Mouse (Mus musculus) olfactory bulb, adult 2 months (tissue): ENCODE results near the gene Cwh43.

Experiments
- CTCF ChIP-seq: fragments of 200-500 bp; IDR thresholded peaks from 2 replicates; pipeline ENCODE4 v1.5.1; 2012; ENCODE audit warnings: low read depth, mild to moderate bottlenecking, low read length, moderate library complexity; ENCODE audit not compliant: insufficient read depth
- POLR2A ChIP-seq: fragments of 200-500 bp; IDR thresholded peaks from 2 replicates; pipeline ENCODE4 v1.6.1; 2012; ENCODE audit warnings: mild to moderate bottlenecking, low read depth, low read length, moderate library complexity; ENCODE audit not compliant: insufficient read depth

DNA sequence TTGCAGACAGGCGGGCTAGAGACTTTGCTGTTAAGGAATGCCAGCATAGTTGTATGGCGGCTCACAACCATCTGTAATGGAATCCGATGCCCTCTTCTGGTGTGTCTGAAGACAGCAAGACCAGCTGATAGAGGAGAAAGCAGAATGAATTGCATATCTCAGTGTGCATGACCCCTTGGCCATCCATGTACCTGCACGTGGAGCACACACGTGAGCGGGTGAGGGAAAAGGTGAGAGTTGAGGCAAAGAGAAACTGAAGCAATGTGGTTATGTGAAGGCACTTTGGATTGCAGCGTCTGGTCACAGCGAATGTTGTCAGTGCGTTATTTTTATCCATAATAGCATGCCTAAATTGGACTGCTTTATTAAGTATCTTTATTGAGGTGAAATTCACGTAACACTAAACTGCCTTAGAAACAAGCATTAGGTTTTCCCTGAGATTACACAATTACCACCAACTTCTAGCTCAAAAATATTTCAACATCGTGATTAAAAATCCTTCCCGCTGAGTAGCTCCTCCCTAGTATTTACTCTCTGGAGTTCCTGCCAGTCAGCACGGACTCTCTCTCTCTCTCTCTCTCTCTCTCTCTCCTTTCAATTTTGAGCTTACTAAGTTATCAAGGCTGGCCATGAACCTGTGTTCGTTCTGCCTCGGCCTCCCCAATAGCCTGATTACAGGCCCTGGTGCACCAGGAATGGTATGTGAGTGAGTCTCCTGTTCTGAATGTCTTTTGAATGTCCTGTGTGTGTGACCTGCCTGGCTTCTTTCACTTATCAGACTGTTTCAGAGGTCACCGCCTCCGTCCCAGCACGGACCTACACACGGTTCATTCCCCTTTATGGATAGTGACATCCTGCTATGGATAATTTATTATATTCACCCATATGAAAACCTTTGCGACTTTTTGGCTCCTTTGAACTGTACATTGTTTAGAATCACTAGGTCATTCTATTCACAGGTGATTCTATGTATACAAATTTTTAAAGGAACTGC, 68.8 kb downstream of the Cwh43 start:
- TF ChIP-seq POLR2A (no peak), CTCF (no peak)
